Mouse (Mus musculus) lung, adult 2 months (tissue): ENCODE data around the gene Polr2f.

ENCODE experiments used
- CTCF ChIP-seq: fragments of 200-500 bp; IDR thresholded peaks from 2 replicates; pipeline ENCODE4 v1.5.1; 2011; ENCODE audit warnings: mild to moderate bottlenecking, low read length, control low read depth; ENCODE audit not compliant: insufficient read depth
- POLR2A ChIP-seq: fragments of 200-500 bp; IDR thresholded peaks from 2 replicates; pipeline ENCODE4 v1.6.1; 2011; ENCODE audit warnings: low read depth, mild to moderate bottlenecking, control low read depth, low read length, borderline replicate concordance; ENCODE audit errors: extremely low read depth

GRCm38 (mm10) chr15:79162301-79162700, 21.5 kb downstream of the Polr2f start:
- TF ChIP-seq POLR2A, result no peak
- no peak for TF ChIP-seq CTCF
